Mouse (Mus musculus) ZHBTc4 (cell line): Measurements from ENCODE around the gene Prmt8.

Source experiments
- DNase-seq: peaks from one replicate; pipeline ENCODE4 v3.0.0-alpha.2; 2011; ENCODE audit warnings: low read depth, low spot score

The Prmt8 gene

DNA sequence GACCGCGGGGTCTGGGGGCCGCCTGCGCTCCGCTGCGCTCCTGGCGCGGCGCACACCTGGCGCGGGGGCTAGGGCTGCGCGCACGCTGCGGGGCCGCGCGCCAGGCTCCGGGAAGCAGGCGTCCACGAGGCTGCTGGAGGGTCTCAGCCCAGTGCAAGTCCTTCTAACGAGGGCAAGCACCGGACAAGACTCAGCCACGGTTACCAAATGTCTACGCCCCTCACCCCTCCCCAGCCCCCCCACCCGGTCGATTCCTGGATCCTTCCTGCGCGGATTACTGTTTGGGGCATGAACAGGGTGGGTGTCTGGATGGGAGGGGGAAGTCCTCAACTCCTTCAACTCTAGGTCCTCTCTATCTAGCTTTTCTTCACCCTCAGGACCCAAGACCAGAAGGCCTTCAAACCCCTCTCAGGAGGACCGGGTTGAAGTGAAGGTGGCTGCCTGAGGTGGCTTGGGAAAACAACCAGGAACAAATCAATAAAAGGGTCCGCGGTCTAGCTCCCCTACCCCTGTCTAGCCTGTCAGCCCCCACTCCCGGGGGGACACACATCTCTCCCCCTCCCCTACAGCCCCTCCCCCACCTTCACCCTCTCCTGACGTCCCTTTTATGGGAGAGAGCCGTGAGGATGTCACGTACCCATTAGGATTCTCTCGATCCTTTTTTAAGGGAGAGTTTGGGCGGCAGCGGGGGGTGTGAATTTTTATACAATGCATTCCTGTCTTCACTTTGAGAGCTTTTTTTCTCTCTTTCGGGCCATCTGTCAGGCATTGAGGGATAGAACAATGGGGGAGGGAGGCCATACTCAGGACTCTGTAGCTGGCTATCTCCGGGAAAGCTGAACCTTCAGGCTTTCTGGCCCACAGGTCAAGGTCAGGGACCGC is at the start of gene Prmt8:
TSS of gene Prmt8 (minus strand) at position 198 of the 882 bp plus-strand sequence.
- DNase-seq: peak; percentile 90

DNA sequence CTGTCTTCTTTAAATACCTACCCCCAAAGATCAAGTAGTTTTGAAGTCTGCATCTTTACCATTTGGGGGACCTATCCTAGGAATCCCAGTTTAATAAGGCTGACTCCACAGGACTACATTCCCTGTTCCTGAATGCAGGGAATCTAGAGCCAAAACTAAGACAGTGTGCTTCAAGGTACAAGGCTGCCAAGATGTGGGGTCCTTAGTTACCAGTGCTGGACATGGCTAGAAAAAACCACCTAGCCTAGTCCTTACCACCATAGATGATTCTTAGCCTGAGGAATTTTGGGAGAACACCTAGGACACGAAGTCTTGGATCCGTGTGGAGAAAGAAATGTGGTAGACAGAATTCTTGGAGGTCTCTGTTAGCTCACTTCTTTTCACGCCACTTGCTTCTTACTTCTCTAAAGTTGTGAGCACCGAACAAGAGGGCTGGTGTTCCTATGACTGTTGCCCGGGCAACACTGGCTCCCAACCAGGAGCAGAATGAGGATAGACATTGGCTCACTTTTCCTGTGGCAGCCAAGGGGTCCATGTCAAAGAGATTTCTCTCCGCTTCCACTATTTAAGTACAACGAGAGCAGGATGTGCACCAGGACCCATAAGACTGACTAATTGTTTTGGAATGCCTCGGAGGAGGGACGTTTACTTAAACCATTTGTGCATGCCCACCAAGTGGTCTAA is 33.9 kb upstream of the Prmt8 start:
- no peak for DNase-seq

DNA sequence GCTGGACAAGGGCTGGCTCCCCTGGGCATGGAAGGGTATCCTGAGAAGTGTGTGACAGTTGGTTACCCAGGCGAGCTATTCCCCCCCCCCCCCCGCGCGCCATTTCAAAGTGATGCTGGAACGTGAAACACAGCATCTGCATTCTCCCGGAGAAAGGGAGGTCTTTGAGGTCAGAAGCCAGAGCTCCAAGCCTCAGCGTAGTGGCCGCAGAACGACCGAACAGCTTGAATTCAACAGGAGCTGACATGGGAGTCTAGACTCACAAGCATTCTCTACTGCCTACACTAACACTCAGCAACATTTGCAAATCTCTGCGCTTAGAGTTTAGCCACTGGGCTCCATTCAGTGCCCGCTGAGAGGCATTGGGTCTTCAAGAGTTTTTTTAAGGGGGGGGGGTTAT is 32.9 kb upstream of the Prmt8 start:
- no peak for DNase-seq

DNA sequence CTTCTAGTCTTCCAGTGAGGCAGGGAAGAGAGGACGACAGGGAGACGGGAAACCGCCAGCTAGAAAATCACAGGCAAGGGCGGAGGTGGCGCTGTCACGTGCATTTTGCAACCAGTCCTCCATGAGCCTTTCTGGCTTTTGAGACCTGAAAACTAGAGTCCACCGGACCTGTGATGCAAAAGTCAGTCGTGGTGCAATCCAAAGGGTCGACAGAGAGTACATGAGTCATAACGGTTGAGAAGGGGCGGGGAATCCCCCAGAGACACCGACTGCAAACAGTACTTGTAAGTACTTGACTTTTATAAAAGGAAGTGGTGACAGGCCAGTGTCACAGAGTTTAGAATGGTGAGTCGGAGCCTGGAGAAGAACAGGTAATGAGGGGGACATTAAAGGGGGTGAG is 20.8 kb upstream of the Prmt8 start:
- no peak for DNase-seq

DNA sequence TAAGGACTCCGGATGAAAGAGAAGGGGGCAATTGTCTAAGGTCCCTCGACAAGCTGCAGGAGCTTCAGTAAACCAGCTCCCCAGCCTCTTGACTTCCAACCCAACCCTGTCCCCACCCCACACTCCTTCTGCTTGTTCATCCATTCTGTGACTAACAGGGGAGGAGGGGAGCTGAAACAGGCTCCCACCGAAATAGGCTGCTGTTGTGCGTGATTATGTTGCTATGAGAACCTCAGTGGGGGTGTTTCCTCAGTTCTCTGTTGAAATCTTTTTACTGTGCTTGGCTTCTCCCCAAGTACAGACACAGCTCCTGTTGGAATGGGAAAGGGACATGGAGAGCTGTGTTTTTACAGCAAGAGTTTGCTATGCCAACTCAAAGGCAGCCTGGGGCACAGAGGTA is 1.5 kb upstream of the Prmt8 start:
- DNase-seq: no peak

DNA sequence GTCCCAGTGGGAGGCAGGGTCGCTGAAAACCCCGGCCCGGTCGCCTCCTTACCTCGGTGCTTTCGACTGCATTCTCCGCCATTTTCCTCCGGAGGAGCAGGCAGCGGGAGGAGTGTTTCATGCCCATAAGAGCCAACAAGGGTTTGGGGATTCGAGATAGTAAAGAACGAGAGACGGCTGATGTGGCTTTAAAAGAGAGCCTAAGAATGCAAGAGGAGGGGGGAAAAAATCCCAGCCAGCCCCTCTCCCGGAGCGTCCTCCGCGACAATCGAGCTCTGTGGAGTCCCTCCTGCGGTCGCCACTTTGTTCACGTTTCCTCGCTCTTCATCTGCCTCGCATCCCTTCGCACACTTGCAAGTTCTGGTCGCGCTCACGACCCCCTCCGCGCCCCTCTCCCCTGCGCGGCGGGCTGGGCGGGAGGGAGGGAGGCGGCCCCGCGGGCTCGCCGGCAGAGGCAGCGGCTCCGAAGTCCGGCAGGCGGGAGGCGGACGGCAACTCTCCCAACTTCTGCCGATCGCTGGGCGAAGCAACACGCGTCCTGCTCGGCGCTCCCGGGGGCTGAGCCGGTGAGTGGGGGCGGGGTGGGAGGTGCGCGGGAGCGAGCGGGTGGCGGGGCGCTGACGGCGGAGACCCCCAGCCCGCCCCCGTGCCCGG is 524 bp downstream of the Prmt8 start:
- peak; percentile 60 for DNase-seq

DNA sequence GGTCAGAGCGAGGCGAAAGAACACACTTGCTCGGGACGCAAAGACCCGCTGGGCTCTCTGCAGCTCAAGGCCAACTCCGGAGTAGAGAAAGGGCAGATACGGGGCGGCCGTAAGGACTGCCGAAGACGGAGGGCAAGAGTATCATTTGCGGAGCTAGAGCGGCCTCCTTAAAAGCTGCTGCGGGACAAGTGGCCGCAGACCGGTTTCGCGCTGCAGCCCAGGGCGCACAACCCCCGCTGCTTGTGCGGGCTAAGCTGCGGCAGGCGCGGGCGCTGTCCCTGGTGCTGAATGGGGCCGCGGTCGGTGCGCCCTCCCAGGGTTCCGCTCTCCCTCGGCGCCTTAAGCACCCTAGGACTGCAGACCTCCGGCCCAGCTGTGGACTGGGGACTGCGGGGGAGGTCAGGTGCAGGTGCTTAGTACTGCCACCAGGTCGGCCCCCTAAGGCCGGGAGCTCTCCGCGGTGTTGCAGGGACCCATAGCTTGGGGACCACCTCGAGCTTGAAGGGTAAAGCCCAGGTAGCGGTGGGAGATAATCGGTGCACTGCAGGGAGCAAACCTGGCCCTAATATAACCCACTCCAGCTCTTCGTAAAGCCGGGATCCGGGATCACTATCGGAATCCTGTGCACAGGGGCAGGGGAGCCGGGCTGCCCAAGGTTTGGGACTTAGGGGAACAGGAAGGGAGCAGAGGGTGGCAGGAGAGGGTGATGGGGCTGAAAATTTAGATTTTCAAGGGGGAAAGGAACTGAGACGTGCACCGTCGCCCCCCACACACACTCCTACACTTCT is 1.4 kb downstream of the Prmt8 start:
- DNase-seq: peak; percentile 89

DNA sequence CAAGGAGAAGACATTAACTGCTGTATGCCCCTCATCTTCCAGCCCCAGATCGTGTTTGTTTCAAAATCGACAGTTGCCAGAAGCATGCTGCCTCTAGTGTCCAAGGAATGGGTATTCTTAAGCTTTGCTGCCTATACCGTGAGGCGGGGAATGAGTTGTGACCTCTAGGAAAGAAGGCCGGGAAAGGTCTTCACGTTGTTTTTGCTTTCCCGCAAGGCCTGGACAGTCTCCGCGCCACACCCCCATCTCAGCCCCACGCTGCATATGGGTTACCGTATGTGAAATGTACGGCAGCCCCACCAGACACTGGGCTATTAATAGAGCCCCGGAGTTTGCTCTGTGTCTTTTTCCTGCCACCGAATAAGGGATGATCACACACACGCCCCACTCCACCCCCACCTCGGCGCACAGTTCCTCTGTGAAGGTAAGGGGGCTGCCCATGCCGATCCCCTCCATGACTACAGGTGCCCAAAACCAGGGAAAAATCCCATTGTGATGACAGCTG is 2.0 kb downstream of the Prmt8 start:
- no peak for DNase-seq

DNA sequence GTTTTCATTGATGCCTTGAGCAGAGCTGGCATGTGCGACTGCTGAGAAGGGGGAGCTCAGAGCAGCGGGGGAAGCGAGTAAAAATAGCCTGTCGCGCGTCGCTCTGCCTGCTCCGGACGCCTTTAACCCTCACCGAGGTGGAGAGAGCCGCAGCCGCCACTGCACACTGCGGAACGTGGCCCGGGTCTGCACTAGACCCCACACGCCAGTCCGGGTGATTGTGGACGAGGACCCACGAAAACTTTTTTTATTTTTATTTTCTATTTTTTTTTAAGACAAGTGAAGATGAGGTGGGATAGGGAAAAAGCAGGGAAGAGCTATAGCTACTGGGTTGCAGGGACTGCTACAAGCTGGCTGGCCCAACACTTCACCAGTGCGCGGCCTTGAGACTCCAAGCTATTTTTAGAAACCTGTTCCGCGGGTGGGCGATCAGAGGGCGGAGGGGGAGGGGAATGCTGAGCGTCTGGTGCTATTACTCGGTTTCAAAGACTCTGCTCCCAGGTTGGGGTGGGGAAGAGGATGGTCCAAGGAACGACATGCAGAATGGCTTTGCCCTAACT is 2.6 kb downstream of the Prmt8 start:
- DNase-seq: peak; percentile 51

DNA sequence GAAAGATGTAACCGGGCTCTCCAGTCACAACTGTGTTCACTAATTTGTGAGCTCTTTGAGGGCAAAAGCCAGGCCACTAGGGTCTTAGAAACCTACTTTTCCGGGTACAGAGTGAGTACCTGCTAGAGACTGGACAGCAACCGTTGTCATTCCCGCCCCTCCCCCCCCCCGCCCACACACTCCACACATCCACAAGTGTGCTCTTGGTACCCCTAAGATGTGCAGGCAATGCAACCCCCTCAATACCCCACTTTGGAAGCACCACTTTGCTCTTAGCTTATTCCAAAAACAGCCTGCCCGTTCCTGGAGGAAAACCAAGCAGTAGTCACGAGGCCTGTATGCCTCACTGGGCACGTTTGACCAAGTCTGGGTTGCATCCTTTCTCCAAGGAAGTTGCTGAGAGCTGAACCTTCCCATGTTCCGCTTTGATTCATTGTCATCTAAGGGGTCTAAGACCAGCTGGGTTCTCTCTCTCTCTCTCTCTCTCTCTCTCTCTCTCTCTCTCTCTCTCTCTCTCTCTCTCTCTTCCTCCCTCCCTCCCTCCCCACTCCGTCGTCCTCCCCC is 3.1 kb downstream of the Prmt8 start:
- no peak for DNase-seq

DNA sequence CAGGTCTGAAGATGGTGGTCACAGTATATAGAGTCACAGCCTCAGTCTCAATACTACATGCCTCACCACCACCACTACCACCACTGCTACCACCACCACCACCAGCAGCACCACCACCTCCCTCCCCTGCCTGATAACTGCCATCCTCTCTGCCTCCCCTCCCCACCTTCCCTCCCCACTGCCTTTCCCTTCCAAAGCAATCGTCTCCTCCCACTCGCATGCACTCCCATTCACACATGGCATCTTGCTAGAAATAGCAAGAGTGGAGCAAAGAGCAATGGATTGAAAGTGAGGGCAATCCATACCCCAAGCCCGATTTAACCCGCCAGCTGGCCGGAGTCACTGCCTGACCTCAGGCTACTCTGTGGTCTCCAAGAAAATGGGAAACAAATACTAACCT is 3.7 kb downstream of the Prmt8 start:
- DNase-seq: no peak

DNA sequence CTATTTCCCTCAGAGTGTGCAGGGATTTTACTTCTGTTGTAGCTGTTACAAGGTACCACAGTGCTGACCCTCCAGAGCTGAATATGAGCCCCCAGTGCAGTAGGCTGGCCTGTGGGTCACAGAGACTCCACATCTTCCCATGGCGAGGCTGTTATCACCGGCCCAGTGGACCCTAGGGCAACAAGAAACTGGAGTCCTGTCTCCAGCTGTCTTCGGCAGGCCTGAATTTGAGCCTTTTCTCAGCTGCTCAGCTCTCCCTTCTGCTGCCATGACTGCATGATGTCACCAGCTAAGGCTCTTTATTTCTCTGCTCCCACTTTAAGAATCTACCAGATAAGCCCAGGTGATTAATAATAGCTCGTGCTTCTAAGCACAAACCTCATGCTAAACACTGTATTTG is 11.0 kb downstream of the Prmt8 start:
- no peak for DNase-seq

DNA sequence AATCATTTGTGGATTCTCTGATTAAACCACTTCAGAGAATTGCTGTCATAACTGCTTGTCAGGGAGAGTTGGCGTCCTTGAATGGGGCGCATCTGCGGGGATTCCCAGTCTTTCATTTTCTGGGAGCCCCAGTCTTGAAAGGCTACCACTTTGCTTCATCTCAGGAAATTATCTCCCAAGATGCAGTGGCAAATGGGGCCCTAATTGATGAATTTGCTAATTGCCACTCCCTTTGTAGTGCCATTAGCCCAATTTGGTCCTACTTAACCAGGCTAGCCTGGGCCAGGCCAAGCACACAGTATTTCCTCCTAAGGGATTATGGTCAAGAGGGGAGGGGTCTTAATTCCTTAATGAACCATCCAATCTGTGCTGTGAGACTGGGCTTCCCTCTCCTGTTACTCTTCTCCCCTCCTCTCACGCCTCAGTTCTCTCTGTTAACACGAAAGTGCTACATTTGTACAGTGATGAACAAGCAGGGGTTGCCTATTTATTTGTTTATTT is 11.6 kb downstream of the Prmt8 start:
- no peak for DNase-seq

DNA sequence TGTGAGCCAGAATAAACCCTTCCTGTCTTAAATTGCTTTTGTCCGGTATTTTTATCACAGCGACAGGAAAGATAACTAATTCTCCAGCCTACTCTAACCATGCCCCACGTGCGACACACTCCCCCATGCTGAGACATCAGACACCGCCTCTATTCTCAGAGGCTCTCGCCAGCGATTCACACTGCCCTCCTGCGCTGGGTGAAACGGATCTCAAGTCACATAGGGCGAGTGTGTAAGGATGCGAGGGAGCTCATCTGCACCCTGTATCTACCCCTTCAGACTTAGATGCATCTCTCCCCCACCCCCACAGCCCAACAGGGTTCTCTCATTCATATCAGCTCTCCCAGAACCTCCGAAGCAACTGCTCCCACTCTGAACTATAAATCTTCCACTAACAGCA is 12.4 kb downstream of the Prmt8 start:
- no peak for DNase-seq

DNA sequence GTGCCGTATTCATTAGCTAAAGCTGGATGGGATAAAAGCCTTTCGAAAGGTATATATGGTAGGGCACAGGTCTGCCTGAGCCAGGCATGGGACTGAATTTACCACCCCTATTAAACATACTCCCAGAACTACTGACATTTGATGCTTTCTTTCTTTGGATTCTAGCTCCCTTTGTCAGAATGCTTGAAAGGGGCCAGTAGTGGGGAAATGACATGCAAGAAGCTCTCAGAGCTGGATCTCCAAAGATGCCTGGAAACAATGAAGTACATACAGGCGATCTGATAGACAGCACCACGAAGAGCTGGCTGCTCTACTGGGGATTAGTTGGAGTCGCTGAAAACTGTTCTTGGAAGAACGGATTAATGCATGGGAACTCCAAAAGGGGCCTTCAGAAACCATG is 16.0 kb downstream of the Prmt8 start:
- no peak for DNase-seq

DNA sequence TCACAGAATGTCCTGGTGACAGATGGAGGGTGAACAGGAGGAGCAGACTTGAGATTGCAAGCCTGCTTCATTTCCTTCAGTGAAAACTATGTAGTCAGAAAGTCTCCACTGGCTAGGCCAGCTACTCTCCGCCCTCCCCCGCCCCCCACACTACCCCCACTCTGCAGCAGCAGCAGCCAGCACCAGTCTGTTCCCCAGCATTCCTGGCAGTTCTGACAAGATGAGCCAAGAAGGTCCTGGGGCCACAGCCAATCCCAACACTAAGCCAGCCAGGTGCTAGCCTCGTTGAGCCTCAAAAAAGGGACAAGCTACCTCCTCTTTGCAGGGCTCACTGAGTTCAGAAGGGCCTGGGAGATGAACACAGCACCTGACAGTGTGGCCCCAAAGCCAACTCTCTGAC is 16.6 kb downstream of the Prmt8 start:
- DNase-seq: no peak

DNA sequence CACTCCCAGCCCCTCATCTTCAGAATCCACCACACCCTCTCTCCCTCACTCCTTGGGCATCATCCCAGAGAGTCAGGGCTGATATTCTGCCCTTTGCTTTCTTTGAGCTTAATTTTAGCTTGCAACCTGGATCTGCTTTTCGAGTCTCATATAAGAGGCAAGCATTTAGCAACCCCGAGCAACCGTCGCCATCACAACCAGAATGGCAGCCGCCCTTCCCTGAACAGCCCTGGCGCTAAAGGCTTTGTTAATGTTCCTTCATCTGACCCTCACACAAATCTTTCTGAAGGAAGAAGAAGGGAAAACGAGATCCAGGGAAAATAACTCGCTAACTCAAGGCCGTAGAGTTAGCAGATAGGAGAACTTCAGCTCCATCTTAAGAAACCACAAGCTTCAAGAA is 17.8 kb downstream of the Prmt8 start:
- DNase-seq: no peak

DNA sequence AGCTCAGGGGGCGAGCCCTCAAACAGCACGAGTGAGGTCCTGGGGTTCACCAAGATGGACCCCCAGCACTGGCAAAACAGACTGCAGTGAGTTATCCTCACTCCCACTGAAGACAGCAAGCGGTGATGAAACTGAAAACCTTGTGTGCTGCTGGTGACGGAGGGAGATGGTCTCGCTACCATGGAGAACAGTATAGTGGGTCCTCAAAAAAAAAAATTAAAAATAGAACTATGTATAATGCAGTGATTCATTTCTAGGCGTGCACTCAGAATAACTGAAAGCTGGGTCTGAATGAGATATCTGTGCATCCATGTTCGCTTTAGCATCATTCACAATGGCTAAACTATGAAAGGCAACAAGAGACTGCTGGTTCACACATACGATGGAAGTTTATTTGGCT is 20.5 kb downstream of the Prmt8 start:
- no peak for DNase-seq

DNA sequence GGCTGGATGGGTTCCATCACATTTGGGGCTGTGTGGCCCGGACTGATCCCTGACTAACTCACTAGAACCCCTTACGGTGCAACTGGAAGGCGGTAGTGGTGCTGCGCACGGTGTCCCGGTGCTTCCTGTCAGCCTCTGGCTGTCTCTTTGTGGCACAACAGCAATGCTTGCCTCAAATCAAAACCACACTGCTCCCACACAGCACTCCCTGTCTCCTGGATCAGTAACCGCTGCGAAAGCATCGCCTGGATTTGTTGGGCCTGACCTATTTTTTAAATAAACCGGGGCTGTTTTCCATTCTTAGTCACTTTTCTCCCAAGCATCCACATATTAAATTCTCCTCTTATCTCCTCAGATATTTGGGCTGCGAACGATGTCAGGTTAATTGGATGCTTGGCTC is 27.0 kb downstream of the Prmt8 start:
- DNase-seq: no peak

DNA sequence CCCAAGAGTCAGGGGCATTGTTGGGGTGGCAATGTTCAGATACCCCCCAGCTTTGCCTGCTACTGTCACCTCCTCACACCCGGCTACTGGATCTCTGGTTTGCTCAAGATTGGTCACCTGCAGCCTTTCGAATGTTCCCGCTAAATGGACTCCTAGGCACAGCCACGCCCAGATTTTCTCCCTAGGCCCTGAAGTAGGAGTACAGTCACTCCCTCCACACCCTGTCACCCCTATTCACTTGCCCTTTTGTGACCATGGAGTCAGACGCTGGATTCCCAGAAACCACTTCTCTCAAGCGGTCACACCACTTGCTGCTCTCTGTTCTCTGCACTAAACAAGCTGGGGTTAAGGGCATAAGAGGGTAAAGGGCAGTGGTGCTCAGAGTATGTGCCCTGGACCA is 28.1 kb downstream of the Prmt8 start:
- DNase-seq: no peak

DNA sequence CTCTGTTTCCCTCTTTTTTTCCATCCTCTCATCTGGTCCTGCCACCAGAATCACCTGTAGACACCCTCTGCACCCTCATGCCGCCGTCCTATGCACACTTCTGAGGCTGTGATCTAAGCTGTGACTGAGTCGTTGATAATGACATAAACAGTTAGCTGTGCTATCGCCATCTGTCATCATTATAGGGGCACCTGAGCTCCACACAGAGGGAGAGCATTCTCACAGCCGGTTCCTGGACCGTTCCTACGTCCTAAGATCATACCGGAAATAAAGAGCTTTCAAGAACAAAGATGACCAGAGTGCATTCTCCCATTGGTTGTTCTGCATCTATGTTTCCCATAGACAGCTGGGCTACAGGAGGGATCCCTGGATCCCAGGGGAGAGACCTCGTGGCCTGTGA is 28.6 kb downstream of the Prmt8 start:
- no peak for DNase-seq
